Mouse (Mus musculus) kidney, adult 8-10 months (tissue): ENCODE results near the gene Grasp.

Experiments used
- DNase-seq, 2 experiments: peaks; one replicate each; pipeline ENCODE4 v3.0.0; 2022

Grasp gene

DNA sequence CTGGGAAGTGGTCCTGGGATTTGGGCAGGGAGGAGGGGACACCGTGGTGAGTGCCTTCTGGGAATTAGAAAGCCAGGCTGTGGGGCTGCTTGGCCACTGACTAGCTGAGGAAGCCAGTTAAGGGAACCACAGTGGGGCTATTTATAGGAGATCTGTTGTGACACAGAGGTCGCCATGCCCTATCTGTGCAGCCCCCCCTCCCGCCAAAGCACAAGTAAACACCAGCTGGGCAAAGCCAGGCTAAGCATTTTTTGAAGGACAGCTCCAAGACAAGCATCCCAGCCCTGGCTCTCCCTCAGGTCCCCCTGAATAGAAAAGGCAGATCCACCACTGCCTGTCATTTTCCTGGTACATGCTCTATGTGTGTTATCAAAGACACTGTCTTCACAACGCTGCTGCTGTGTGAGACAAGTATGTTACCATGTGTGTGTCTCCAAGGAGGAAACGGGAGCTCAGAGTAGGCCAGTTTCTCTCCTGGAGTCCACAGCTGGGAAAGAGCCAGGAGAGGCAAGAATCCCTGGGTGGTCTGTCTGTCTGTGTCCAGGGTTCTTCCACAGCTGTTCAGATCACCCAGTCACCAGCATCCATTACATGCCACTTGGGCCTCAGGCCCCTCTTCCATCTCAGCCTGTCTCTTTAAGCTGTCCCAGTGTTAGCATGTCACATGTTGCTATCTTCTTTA is 24.2 kb downstream of the Grasp start:
- DNase-seq, result no peak

DNA sequence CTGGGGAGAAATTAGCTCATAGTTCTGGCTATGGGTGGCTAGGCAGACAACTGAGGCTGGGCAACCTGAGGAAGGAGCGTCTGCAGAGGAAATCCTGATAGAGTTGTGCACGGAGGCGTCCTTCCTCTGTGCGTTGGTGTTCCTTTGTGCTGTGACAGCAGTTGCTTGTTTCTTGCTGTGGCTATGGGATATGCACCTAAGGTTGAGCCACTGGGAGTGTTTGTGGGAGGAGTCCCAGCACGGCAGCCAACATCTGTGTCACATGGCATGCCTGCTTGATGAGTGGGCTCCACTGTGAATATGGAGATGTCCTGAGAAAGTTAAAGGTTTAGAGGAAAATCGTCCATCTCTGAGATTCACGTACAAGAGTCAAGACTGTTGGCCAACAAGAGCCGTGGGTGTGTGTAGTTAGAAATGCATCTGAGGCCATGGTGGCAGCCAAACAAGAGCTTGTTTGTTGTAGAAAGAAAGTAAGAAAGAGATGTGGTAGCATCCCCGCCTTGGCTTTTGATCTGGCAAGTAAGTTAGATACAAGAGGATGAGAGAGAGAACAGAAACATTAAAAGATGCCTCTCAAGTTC is 26.3 kb downstream of the Grasp start:
- DNase-seq, result no peak

DNA sequence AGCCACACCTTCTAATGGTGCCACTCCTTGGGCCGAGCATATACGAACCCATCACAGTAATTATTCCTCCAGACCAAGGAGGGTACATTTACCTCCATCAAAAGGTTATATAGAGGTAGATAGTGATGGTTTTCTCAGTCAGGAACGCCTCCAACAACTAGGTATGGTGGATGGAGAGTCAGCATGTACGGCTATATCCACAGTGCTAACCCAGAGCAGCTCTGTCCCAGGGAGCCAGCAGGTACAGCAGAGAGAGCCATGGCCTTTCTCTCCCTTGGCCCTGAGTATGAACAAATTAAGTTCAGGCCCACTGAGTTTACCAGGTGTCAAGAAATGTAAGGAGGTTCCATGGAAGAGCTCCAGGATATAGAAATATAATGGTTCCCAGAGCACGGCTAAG is 27.9 kb downstream of the Grasp start:
- DNase-seq, result no peak

DNA sequence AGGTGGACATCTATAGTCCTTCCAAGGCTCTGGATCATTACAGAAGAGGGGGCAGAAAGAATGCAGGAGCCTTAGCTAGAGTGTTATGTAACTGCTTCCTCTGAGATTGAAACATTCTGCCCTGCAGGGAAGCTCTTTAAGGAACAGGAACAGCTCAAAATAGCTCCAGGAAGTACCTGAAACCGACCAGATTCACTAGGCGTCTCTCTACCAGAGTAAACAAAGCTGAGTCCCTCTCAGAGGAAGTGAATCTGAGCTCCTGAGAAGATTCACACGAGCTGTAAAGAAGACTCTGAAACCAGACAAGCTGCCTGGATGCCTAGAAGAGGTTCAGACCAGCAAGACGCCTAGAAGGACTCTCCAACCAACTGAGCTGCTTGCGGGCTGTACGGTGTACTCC is 28.6 kb downstream of the Grasp start:
- no peak for DNase-seq

DNA sequence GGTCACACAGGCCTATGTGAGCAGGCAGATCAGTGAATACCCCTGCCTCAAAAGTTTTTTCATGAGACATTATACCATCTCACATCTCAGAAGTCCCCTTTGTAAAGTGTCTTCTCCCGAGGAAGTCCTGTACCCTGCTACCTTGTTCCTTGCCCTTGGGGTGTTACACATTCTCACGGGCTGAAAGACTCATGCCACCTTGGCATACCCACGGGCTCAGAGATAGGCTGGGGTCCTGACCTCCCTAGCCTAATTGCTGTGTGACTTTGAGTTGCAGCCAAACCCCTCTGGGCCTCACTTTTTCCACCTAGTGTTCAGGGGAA is 29.5 kb downstream of the Grasp start:
- no peak for DNase-seq

DNA sequence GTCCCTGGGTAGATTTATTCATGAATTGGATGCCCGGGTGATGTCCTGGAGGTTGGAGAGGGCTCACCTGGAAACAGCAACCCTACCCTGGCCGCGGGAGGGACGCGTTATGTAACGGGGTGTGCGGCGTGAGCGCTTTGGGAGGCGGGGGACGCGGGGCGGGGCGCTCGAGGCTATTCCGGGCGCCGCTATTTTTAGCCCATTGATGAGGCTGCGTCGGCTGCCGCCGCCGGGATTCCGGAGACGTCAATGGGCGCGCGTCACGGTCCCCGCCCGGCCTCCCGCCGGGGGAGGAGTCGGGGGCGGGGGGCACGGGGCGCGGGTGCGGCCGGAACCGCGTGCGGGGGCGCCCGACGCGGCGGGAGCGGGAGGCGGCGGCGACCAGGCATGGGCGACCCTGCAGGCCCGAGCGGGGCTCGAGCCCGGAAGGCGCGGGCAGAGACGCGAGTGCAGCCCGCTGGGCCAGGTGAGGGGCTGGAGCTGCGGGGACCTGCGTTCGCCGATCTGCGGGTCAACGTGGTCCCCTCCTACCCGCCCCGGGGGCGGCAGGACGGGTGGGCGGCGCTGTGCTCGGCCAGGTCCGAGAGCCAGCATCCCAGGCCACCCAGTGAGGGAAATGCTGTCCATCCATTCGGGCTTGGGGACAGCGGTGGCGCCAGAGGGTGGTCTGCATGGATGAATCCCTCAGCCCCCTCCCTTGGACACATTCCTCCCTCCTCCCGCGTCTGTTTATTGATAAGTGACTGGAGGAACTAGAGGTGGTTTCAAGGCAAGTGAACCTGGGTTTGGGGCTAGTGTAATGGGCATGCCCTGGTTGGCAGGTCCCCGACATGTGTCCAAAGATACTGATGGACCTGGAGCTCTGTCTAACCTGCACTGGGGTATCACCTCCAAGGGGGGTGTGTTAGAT is 30.2 kb downstream of the Grasp start, which contains the start of gene Nr4a1:
TSS of gene Nr4a1 (plus strand) at position 384 of the 910 bp plus-strand sequence.
- peak; percentile 79 to 81 for DNase-seq

DNA sequence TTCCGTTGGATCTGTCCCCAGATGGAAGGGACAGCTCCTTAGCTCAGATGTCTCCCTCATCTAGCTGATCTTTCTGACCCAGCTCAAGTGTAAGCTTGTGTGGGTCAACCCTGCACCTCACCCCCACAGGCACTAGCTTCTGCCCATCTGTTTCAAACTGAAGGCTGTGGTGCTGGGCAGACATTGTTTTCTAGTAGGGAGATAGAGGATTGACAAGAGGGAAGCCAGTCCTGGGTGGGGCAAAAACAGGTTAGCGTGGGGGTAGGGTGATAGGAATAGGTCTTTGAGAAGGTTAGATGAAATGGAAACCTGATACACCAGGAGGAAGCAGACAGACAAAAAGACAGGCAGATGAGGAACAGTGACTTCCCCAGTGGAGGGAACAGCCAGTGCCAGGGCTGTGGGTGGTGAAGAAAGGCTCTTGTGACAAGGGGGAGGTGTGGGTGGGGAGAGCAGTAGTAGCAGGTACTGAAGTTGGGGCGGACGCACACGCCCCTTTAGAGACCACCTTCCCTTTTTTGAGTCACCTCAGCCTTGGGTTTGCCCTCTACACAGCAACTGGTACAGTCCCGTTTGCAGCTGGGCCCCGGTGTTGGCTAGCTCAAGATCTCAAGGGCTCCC is 32.0 kb downstream of the Grasp start:
- no peak for DNase-seq

DNA sequence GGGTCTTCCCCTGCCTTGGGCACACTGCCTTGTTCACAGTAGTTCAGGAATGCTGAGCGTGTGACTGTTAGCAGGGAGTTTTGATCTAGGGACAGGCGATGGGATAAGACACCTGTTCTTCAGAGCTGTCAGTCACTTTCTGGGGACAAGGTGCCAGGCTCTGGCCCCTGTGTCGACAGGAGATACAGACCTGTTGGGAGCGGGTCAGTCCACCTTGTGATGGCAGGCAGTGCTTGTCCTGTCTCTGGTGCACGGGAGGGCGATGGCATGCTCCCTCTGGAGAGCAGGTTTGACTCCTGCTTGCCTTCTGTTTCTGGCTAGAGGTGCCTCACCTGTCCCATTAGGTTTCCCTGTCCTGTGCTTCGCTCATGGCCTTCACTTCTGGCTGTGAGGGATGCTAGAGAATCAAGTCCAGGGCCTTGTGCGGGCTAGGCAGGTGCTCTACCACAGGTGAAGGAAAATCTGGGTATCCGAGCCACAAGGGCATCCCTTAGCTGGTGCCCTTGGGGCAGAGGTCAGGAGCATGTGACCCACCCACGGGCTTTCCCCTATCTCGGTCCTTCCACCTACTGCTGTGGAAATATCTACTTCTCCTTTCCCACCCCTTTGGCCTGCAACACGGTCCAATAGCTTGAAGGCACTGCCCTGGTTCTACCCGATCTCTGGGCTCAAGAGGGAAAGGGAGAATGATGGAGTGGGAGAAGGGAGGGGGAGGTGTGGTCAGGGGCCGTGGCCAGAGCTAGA is 32.6 kb downstream of the Grasp start:
- no peak for DNase-seq

DNA sequence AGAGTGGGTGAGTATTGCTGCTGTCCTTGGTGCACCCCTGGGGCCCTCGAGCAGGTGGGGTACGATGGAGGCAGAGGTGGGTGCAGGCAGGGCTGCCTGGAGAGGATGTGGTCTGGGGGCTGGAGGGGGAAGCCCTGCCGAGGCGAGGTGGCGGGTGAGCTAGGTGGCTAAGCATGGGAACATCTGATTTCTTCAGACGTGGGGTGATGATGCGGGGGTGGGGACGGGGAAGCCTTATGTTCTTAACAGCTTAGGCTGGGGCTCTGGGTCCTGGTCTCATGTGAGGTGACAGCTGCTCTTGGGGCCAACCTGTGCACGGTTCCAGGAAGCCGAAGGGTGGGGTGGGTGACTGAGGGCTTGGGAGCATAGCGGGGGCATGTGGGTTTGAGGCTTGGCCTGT is 34.4 kb downstream of the Grasp start:
- DNase-seq, result no peak

DNA sequence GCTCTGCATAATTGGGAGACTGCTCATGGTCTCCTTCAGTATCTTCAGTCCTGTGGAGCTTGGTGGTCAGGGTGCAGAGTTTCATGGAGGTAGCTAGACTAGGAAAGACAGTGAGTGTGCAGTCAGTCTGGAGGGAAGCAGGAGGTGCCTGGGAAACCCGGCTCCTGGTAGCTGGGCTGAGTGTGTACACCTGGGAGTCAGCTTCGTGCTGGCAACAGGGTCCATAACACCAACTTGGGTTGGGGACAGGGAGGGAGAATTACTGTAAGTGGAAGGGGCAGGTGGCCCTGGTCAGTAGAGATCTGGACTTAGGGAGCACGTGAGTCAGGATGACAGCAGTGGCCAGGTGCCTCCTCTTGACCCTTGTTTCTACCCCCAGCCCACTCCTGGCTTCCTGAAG is 35.9 kb downstream of the Grasp start:
- no peak for DNase-seq

DNA sequence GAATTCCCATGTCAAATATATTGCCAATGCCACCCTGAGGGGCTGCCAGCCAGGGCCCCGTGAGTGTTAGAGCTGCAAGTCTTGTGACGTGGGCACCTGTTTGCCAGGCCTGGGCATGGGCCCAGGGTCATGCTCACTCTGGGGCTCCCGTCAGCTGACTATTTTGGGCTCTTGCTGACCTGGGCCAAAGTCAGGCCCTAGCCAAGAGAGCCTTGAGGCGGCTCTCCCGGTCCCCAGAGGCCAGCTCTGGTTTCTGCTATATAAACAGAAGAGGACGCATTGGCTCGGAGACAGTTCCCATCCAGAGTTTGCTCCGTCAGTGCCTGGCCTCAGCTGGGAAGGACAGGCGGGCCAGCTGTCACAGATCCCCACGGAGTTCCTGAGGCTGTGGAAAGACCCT is 36.4 kb downstream of the Grasp start:
- DNase-seq, result peak; percentile 65 to 72

DNA sequence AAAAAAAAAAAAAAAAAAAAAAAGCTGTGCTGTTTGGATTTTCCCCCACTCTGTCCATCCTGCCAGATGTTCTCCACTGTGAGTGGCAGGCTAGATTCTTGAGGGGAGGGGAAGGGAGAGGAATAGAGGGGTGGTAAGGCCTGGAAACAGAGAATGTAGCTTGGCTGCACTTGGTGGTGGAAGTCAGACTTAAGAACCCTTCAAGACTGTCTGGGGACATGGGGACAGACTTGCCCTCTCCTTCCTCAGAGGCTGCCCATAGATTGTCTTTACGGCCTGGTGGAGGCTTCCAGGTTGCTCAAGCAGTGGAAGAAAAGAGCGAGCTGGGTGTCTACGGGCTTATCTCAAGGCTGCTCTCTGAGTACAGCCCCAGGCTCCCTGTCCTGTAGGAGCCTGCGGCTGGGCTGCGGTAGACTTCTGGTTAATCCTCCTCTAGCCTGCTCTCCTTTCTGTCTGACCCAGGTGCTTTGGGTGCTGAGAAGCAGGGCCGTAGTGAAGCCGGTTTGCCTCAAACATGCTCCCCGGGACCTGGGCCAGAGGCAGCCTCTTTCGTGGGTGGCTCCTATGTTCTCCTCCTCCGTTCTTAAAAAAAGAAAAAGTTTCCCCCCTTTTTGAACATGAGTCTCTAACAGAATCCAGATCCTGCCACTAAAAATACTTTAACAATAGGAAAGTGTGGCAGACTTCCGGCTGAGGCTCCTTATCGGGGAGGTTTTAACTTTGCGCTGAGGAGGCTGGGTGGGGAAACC is 37.1 kb downstream of the Grasp start:
- no peak for DNase-seq

DNA sequence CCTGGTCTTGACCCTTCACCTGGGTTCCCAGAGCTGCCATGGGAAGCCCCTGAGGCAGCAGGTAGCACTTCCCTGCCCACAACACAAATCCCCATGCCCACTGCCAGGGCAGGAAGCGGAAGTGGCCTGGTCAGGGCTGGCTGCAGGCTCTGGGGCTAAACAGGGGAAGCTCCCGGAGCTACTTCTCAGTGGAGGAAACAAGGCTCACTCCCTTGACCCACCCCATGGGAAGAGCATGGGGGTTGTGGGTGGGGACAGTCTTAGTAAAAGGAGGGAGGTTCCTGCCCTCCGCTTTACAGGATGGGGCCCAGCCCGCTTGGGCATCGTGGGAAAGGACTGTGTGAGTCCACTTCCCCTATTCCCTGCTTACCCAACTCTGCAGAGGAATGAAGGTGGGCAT is 38.5 kb downstream of the Grasp start:
- DNase-seq, result no peak

DNA sequence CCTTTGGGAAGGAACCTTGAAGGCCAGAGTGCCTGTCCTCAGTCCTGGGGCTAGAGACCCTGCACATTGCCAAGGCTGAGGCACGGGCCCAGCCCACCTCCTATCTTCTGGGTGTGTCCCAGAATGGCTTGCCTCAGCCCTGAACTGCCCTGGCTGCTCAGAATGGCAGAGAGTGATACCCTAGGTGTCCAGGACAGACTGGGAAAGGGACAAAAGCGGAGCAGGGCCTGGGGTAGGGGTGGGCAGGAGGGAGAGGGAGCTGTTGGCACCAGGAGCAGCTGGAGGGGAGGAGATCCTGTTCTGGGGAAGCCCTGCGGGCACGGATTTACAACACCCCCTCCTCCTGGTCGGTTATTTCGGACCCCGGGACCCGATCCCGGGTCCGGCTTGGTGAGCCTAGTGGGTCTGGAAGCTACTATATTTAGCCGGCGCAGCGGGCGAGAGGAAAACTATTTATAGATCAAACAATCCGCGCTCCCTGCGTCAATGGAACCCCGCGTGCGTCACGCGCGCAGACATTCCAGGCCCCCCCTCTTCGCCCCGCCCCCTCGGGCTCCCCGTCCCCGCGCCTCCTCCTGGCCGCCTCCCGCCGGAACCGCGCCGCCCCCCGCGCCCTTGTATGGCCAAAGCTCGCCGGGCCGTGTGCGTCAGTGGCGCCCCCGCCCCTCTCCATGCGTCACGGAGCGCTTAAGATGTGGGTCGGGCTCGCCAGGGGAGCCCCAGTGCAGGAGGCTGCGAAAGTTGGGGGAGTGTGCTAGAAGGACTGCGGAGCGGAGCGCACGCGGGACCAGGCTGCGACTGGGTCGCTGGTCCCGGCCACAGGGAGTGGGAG is 42.4 kb downstream of the Grasp start:
- DNase-seq, result peak; percentile 87 to 89

DNA sequence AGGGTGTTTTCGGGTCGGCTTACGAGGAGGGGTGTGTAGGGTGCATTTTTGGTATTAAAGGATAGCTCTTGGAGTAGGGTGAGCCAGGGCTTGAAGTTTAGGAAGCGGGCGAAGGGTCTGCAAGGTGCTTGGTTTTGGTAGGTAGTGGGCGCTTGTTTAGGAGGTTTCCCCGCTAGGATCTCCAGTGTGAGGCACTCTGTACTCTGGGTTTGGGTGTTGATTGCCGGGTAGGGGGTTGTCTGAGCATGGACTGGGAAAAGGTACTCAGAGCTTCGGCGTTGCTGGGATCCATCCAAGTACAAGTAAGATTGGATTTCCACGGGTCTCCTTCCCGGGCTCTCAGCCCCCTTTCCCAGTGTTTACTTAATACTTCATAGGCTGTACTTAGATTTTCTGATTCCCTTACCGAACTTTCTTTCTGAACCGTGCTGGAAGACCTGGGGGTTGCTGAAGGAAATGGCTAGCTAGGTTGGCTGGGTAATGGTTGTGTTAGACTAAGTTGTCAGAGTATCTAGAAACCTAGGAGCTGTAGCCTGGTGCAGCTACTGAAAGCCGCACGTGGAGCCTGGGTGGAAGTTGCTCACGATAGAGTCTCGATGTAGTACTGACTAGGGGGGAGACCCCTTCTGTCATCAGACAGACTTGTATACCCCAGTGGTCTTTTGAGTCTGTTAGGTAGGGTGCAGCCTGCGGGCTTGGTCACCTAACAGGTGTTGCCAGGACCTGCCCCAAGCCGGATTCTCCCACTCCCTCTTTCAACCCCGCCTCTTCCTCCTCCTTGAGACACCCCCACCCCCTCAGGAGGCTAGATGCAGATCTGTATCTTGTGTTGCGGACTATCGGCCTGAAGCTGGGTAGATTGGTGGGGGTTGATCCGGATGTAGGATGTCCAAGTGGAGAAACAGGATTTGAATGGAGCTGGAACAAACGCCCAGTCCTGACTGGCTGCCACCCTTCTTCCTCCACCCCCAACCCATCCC is 43.4 kb downstream of the Grasp start:
- peak in 1 of 2 experiments; percentile 34 for DNase-seq

DNA sequence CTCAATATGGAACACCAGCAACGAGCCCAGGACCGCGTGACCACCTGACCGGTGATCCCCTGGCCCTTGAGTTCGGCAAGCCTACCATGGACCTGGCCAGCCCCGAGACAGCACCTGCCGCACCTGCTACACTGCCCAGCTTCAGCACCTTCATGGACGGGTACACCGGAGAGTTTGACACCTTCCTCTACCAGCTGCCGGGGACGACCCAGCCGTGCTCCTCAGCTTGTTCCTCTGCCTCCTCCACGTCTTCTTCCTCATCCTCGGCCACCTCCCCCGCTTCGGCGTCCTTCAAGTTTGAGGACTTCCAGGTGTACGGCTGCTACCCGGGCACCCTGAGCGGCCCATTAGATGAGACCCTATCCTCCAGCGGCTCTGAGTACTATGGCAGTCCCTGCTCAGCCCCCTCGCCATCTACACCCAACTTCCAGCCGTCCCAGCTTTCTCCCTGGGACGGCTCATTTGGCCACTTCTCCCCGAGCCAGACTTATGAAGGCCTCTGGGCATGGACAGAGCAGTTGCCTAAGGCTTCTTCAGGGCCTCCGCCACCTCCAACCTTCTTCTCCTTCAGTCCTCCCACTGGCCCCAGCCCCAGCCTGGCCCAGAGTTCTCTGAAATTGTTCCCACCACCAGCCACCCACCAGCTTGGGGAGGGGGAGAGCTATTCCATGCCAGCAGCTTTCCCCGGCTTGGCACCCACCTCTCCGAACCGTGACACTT is 46.3 kb downstream of the Grasp start:
- no peak for DNase-seq

DNA sequence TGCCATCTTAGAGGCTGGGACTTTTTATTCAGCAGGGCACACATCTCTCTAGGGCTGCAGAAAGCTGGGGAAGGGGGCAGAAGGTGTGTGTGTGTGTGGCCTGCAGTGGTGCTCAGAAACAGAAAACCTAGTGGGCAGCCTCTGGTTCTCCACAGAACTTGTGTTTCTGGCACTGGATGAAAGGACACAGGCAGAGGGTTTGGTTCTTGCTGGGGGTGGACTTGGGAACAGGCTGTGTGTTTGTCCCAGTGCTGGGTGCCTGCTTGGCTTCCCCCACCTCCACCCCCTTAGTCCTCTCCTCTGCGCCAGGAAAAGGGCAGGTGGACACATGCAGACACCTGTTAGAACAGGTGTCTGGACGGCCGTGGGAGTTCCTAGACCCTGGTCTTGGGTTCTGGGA is 47.1 kb downstream of the Grasp start:
- DNase-seq, result no peak

DNA sequence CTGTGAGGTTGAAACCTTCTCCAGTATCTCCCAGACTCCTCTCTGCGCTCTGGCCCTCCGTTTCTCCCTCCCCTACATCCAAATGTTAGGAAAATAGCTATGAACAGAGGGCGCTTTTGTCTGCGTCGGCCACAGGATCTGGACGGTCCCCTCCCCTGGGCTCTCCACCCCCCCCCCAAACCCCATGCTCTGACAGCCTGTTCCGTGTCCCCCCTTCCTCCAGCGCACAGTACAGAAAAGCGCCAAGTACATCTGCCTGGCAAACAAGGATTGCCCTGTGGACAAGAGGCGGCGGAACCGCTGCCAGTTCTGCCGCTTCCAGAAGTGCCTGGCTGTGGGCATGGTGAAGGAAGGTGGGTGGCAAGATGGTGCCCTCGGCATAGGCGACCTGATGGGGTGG is 47.5 kb downstream of the Grasp start:
- no peak for DNase-seq

DNA sequence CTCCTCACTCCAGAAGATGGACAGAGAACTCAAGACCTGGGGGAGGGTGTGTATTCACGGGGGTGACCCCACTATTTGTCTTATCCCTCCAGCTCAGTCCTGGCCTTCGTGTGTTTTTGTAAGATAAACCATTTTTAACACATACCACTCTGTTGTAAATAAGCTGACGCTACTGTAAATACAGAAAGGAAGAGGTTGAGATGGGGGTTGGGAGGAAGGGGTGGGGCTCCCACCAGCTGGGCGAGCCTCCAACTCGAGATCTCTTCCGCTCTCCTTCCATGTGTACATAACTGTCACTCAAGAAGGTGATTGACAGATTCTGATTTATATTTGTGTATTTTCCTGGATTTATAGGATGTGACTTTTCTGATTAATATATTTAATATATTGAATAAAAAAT is 50.4 kb downstream of the Grasp start:
- DNase-seq, result no peak
